Mouse (Mus musculus): ENCODE data around the gene Auts2. TPM values are rescaled to one million over a fixed set of nuclear protein-coding genes. Genes with fewer than 3 reads are reported as not detected.

Auts2 gene
- total and polyA plus RNA-seq, 3 experiments = not detected

GRCm38 (mm10) chr5:132503431-132503830 is 39.7 kb downstream of the Auts2 start:
- H3K4me3 ChIP-seq (replicated peaks in 1 of 3; ENCODE audit: low read depth in 2 of 3, low read length in 2 of 3, poor library complexity in 1 of 3) = no peak overlapping the region
- no peaks in the 10 kb centered on the region for H3K79me2 ChIP-seq (replicated peaks; ENCODE audit: control insufficient read depth, extremely low read depth, insufficient read depth, poor library complexity, severe bottlenecking)
- H3K4me2 ChIP-seq (ENCODE audit: insufficient read depth, low read depth, poor library complexity, severe bottlenecking) = no peak overlapping the region
- H3K9ac ChIP-seq (ENCODE audit: insufficient read depth, low read depth) = no peak overlapping the region
- peaks cover 68% of the 10 kb centered on the region for H3K9me3 ChIP-seq (replicated peaks; ENCODE audit: low read length)
- no peaks in the 10 kb centered on the region for H3K4me1 ChIP-seq (ENCODE audit: control insufficient read depth in 1 of 2, insufficient read depth in 2 of 2)
- in situ Hi-C loops (cut with MboI; ENCODE audit: low pct_ligation_motif_present, low pct_unique_long_range_greater_than_20kb, low sequenced_read_pairs) (no loop called here), dilution Hi-C loops (cut with MboI; ENCODE audit: extremely low pct_ligation_motif_present, extremely low pct_unique_long_range_greater_than_20kb, low sequenced_read_pairs) (no loop called here)
- no peak overlapping the region for H3K27ac ChIP-seq (ENCODE audit: insufficient read depth, low read depth)
- no peak for TF ChIP-seq POLR2A (IDR thresholded peaks at IDR 0.05; ENCODE audit: low read depth, low read length)
- TF ChIP-seq MAFK (IDR thresholded peaks at IDR 0.05; ENCODE audit: insufficient replicate concordance, low read length) = no peak
- TF ChIP-seq NELFE (IDR thresholded peaks at IDR 0.05; ENCODE audit: low read depth, low read length) = no peak
- TF ChIP-seq MXI1 (IDR thresholded peaks at IDR 0.05; ENCODE audit: low read depth, low read length) = no peak
- TF ChIP-seq CHD2 (IDR thresholded peaks at IDR 0.05; ENCODE audit: low read length) = no peak
- TF ChIP-seq JUN (IDR thresholded peaks at IDR 0.05; ENCODE audit: insufficient read depth, low read depth, low read length) = no peak
- no peak for TF ChIP-seq JUND (conservative IDR thresholded peaks at IDR 0.05; ENCODE audit: low read depth, low read length)
- no peak for TF ChIP-seq GABPA (IDR thresholded peaks at IDR 0.05; ENCODE audit: insufficient replicate concordance, low read depth, low read length)
- no peak for TF ChIP-seq UBTF (IDR thresholded peaks at IDR 0.05; ENCODE audit: low read depth, low read length)
- no peak for TF ChIP-seq ZKSCAN1 (IDR thresholded peaks at IDR 0.05; ENCODE audit: borderline replicate concordance, low read depth, low read length)
- TF ChIP-seq NRF1 (IDR thresholded peaks at IDR 0.05; ENCODE audit: low read depth, low read length) = no peak
- no peak for TF ChIP-seq HCFC1 (IDR thresholded peaks at IDR 0.05; ENCODE audit: low read depth, low read length)
- no peaks in the 10 kb centered on the region for H3K27me3 ChIP-seq (replicated peaks)
- no peak for DNase-seq (ENCODE audit: extremely low read depth)
- no peaks in the 10 kb centered on the region for H3K36me3 ChIP-seq (replicated peaks in 1 of 2; ENCODE audit: control insufficient read depth in 1 of 2, insufficient read depth in 1 of 2, low read length in 1 of 2)

DNA sequence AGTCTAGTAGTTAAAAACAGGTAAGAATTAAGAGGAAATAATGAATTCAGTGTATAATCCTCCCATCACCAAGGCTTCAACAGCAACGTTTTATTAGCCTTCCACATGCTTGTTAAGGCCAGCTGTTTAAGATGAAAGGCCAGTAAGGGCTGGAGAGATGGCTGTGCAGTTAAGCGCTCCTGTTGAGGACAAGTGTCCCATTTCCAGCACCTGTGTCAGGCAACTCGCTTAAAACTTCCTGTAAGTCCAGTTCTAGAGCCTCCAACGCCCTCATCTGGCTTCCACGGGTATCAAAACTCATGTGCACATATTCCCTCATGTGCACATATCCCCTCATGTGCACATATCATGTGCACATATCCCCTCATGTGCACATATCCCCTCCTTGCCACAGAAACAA is 41.1 kb downstream of the Auts2 start:
- Histone ChIP-seq H3K79me2 (replicated peaks; ENCODE audit: control insufficient read depth, extremely low read depth, insufficient read depth, poor library complexity, severe bottlenecking) (no peaks in the 10 kb centered on the region), H3K4me1 (ENCODE audit: control insufficient read depth in 1 of 2, insufficient read depth in 2 of 2) (no peaks in the 10 kb centered on the region), H3K36me3 (replicated peaks in 1 of 2; ENCODE audit: control insufficient read depth in 1 of 2, insufficient read depth in 1 of 2, low read length in 1 of 2) (no peaks in the 10 kb centered on the region), H3K9me3 (replicated peaks; ENCODE audit: low read length) (peaks cover 70% of the 10 kb centered on the region), H3K4me3 (replicated peaks in 1 of 3; ENCODE audit: low read depth in 2 of 3, low read length in 2 of 3, poor library complexity in 1 of 3) (no peak overlapping the region), H3K9ac (ENCODE audit: insufficient read depth, low read depth) (no peak overlapping the region), H3K4me2 (ENCODE audit: insufficient read depth, low read depth, poor library complexity, severe bottlenecking) (no peak overlapping the region), H3K27ac (ENCODE audit: insufficient read depth, low read depth) (no peak overlapping the region), H3K27me3 (replicated peaks) (no peaks in the 10 kb centered on the region)
- DNase-seq (ENCODE audit: extremely low read depth) = no peak
- TF ChIP-seq ETS1 (conservative IDR thresholded peaks at IDR 0.05; ENCODE audit: low read depth, low read length) = no peak
- TF ChIP-seq EP300 (IDR thresholded peaks at IDR 0.05; ENCODE audit: low read length) = no peak
- TF ChIP-seq GABPA (IDR thresholded peaks at IDR 0.05; ENCODE audit: insufficient replicate concordance, low read depth, low read length) = no peak
- TF ChIP-seq MEF2A (IDR thresholded peaks at IDR 0.05; ENCODE audit: borderline replicate concordance, low read depth, low read length) = no peak
- TF ChIP-seq MXI1 (IDR thresholded peaks at IDR 0.05; ENCODE audit: low read depth, low read length) = no peak
- TF ChIP-seq RAD21 (IDR thresholded peaks at IDR 0.05; ENCODE audit: low read depth, low read length) = no peak
- TF ChIP-seq TBP (conservative IDR thresholded peaks at IDR 0.05; ENCODE audit: low read depth, low read length) = no peak
- TF ChIP-seq ZKSCAN1 (IDR thresholded peaks at IDR 0.05; ENCODE audit: borderline replicate concordance, low read depth, low read length) = no peak
- no peak for TF ChIP-seq CTCF (conservative IDR thresholded peaks at IDR 0.05 in 1 of 2, IDR thresholded peaks at IDR 0.05 in 1 of 2; ENCODE audit: low read depth in 2 of 2, low read length in 2 of 2)
- TF ChIP-seq CHD1 (IDR thresholded peaks at IDR 0.05; ENCODE audit: low read depth, low read length) = no peak
- no peak for TF ChIP-seq KAT2A (IDR thresholded peaks at IDR 0.05; ENCODE audit: insufficient replicate concordance, low read length)
- TF ChIP-seq JUND (conservative IDR thresholded peaks at IDR 0.05; ENCODE audit: low read depth, low read length) = no peak
- TF ChIP-seq UBTF (IDR thresholded peaks at IDR 0.05; ENCODE audit: low read depth, low read length) = no peak
- in situ Hi-C loops (cut with MboI; ENCODE audit: low pct_ligation_motif_present, low pct_unique_long_range_greater_than_20kb, low sequenced_read_pairs) (no loop called here), dilution Hi-C loops (cut with MboI; ENCODE audit: extremely low pct_ligation_motif_present, extremely low pct_unique_long_range_greater_than_20kb, low sequenced_read_pairs) (no loop called here)

Data from CH12.LX (cell line).